Mouse (Mus musculus) lung, postnatal 36 days (tissue): Measurements from ENCODE around the gene Lin7a.

ENCODE experiments used
- DNase-seq: peaks from one replicate; pipeline ENCODE4 v3.0.0; 2022; ENCODE audit warnings: mixed read lengths

Gene Lin7a

DNA sequence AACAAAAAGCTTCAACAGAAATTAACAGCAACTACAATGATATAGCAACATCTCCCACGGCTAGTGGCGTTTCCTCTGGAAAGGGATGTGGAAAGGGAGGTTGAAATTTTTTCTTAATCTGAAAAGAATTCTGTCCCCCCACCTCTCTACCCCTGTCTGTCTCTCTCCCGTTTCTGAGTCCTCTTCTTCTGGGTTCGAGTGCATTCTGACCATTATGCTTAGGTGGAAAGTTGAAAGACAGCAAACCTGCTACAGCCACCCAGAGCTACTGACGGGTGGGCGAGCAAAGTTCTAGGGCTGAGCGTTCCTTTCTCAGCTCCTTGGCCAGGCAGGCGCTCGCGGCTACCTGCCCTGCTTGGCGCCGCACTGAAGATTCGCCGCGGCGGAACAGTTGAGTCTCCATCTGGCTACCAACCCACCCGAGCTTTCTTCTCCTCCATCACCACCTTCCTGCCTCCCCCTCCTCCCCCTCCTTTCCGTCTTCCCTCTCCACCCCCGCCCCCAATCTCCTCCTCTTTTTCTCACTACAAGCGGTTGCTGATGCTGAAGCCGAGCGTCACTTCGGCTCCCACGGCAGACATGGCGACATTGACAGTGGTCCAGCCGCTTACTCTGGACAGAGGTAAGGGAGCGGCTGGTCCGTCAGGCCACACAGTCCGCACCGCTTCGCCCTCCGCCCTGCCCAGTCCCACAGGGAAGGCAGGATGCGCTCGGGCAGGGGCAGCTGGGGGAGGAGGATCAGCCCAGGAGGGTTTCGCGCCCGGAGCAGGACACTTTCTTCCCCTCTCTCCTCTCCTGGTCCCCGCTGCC is at the start of gene Lin7a:
Gene Lin7a (plus strand): TSS at position 366 of the 810 bp plus-strand sequence.
- no peak for DNase-seq

DNA sequence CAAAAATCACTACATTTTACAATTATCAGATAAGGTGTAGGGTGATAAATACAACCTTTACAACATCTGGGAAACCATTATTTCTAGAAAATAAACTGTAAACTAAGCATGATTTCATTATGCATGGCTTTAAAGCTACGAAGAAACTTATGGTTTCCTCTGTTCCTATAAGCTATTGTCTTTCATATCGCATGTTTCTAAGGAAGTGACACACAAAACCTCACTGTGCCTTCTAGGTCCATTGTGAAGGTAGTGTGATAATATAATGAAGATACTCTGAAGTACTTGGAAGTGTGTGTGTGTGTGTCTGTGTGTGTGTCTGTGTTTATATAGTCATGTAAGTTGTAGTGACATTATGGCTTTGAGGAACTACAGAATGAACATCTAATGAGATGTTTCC is 49.8 kb upstream of the Lin7a start:
- DNase-seq: no peak

DNA sequence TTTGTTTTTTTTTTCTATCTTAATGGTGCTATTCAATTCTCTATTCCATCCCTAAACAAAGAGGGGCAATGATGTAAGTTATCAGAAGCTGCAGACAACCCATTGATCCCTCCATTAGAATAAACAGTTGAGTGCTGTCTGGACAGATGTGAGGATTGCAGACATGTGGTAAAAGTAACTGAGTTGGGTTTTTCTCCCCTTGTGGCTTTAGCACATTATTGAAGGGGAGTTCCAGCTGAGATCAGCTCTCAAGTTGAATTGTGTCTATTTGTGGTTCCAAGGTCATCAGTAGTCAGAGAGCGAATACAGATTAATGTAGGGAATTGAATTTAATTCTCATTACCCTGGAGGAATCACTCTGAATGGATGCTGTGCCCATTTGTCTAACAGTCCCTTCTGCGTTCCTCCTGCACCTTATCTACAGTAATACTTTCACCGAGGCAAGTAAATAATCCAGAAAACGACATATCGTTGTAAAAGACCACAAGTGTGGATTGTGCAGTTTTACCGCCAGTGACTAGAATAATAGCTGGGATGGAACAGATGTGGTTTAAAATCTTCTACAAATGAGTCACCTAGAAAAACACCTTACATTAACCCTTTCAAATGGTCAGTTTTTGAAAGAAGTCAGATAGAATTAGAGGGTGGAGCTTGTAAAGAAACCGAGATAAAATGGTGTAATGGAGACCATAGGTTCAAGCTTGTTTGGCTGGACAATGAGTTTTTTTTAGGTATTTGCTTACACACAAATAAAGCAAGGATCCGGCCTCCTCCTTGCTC is 48.9 kb upstream of the Lin7a start:
- no peak for DNase-seq

DNA sequence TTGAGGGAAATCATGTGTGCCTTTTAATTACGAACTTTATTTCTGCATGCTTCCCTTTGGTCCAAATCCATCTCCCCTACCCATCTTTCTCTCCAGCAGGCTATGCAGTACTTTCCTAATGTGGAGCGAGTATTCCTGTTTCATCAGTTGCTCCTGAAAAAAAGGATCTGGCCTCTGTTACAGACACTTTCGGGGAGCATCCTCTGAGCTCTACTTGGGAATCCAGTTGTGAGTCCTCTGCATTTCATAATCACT is 48.4 kb upstream of the Lin7a start:
- no peak for DNase-seq

DNA sequence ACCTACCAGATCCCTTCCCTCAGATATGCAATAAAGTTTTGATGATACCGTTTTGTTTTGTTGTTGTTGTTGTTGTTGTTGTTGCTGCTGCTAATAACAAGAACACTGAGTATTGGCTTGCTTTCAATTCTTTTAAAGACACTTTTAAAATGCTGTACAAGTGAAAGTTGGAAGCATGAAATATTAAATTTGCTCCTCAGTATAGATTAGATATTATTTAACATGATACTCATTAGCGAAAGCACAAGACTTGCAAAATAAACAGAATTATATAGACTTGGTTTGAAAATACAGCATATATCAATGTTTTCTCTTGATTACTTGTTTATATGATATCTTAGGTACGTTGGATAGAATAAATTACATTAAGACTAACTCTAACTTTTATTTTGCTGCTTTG is 47.7 kb upstream of the Lin7a start:
- no peak for DNase-seq

DNA sequence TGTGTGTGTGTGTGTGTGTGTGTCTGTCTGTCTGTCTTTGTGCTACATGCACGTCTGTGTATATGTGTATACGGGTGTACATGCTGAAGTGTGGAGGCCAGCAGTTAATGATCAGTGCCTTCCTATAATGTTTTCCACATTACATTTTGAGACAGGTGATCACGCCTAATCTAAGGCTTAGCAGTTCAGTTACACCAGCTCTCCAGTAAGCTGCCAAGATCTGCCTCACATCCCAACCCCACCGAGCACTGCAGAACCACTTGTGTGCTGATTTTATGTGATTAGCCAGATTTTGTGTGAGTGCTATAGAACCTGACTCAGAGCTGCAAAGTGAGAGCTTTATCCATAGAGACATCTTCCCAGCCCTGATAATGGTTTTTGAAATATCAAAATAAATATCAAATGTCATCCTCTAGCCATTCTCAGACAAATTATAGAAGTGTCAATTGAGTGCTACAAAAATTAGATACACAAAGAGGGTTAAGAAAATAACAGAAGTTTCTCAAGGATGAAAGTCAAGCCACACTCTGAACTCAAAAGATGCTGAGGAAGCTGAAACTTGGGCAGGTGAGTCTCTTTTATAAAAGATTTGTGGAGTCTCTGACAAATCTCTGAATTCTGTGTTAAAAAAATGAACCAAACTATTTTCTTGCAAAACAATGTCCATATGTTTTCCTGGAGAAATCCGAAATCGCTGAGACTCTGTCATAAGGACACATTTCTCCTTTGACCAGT is 46.7 kb upstream of the Lin7a start:
- no peak for DNase-seq

DNA sequence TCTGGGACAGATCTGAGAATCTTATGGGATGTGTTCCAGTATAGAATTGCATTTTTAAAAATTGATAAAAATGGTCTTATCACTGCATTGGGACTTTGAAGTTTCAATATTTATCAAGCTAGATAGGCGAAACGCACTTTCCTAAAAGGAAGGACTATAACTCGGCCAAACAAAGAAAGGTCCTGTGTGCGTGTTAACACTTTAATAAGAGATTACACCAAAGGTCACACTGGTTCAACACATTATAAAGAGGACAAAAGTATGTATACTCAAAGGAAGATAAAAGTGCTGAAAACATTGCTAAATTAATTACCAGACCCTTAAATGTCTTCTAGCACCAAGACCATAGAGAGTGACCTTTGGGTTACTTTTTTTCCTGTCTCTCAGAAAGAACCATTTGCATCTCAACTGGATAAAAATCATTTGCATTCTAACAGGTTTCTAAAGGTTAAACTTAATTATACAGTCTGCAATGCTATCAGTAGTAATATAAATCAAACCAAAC is 46.1 kb upstream of the Lin7a start:
- DNase-seq: no peak

DNA sequence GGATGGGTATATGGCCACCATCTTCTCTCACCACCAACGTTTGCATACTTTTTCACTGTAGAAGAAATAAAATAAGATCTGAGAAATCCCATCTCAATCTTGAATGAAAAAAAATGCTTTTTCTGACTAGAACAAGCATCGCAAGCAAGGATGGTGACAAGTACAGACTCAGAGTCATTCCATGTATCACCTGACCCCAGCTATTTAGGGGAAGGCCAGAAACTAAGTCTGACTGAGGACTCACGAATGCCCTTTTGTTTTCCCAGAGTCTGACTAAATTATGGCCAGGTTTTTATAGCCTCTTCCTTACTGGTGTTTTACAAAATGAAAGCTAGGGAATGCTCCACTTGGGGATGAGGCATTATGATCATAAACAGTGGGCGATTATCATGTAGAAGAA is 45.6 kb upstream of the Lin7a start:
- no peak for DNase-seq

DNA sequence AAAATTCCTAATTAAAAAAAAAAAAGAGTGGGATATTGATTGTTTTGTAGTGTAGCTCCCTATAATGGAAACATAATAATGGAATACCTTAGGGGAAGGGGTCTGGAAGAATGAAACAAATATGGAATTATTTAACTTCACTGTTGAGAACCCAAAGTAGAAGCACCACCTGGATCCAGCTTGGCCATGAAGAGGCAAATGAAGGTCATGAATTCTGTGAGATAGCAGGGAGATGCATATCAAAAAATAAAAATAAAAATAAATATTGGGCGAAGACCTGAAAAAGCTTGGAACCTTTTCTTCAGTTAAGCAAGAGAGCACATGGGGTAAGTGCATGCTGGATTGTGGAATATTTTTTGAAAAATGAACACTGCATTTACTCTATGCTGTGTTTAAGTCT is 43.6 kb upstream of the Lin7a start:
- no peak for DNase-seq

DNA sequence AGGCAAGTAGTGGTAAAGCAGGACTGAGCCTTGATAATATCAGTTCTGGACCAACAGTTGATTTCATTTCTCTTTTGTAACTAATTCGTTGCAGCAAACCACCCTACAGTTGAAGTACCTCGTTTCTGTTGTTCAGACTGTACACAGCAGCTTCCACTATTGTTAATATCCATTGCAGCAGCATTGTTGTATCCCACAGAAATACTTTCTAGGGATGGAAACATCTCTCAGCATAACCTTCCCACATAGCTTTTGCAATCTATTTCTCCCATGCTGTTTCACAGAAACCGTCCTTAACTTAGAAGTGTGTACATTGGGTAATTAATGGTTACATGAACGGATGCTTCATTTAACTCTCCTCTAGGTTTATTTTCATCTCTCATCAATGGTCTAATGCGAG is 42.7 kb upstream of the Lin7a start:
- DNase-seq: no peak

DNA sequence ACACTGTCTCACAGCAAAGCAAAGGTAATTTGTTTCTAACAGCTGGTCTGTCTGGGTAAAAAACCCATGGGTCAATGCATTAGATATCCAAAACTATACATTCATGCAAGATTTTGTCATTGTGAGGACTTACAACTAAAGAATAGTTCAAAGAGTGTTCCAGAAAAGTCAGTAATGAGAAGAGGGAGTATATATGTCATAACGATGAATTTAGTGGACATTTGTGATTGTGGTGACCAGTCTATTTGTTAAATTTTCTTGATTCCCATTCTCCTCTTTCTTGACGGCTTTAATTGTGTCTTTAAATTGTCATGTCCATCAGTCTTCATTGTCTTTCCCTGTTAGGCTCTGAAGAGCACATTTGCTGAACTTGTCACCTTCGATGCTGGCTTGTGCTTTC is 42.1 kb upstream of the Lin7a start:
- no peak for DNase-seq

DNA sequence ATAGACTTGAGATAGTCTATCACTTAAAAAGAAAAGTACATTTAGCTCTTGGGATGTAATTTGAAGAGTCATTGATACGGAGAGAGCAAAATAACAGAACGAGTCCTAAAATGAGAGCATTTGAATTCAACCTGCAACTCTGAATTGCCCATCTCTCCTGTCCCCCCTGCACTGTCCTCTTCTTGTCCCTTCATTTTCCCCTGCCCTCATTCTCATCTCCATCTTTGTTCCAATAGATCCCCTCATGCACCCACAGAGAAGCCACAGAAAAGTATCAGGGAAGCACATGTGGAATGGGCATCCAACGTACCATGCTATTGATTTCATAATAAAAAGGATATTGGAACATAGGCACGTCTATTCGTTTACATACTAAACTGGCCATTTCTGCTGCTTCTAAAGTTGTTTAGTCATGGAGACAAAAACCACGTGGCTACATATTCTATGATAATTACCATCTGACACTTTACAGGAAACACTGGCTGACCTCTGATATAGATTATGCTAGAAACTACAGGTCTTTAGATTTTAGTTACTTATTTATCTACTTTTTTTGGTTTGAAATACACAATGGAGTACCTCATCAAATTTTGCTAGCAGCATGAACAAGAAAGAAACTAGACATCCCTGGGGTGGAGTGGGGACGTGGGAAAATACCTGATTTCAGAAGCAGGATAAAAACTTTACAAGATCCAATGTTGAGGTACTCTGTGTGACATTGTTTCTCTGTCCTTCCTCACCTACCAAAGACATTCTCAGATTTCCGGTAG is 41.2 kb upstream of the Lin7a start:
- DNase-seq: no peak

DNA sequence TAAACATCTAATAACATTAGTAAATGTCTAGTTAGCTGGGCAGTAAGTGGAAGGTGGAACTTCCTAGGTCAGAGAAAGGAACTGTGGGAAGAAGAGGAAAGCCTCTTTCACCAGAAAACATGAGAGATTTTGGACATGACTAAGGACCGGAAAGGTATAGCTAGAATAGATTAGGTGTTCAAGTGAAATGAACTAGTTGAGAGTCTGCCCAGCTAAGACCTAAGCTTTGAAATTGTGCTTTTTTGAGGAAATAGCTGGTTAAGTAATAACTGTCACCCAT is 40.7 kb upstream of the Lin7a start:
- no peak for DNase-seq

DNA sequence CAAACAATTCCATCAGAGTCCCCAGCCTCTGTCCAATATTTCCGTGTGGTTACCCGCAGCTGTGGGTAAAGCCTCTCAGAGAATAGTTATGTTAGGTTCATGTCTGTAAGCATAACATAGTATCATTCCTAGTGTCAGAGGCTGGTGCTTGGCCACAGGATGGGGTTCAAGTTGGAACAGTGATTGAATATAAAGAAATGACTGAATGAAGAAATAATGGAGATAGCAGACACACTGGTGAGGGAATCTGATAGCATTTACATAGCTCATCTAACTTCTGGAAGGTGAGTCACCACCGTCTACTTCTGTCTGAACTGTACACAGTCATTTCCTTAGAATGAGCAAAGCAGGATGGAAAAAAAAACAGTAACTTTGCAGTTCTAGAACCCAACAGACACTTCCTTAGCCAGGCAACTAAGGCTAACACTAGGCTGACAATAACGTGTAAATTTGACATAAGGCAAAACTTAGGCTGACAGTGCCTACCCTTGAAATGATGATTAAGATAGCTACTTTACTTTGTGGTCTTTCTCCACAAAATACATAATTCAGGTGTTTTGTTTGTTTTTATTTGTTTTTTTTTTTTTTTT is 40.0 kb upstream of the Lin7a start:
- no peak for DNase-seq

DNA sequence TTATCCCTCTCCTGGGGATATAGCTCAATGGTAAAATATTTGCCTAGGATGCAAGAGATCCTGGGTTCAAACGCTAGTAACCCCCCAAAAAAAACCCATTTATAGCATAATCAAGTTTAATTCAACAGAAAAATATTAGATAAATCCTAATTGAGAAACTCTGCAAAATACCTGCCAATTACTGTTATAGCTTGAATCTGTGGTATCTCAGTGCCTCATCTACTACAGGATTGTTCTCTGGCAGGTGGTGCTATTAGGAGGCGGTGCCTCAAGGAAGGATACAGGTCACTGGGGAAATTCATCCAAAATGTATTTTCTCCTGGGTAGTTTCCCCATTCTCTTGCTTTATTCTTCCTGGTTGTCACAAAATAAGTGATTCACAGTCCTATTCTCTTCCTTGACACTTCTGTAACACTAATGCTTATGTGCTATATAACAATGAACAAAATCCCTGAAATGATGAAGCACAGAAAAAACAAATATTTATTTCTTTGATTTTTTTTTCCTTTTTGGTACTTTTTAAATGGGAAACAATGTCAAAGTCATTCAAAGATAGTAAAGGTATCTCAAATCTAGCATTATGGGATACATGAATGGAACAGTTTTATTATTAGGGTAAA is 38.9 kb upstream of the Lin7a start:
- DNase-seq: no peak

DNA sequence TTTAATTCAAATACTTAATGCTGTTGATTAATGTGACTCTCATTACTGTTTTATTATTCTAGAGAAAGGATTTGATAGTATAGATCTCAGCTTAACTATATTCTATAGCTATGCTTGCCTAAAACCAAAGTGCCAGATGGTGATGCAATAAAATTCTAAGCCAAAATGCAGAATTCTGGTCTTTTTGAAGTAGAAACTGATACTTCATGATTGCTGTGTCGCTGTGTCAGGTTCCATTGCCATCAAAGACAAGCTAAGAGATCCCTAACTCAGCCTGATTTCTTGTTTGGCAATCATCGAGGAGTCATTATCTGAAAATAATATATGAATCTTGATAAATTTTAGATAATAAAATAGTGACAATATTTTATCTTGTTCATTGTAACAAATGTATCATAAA is 38.3 kb upstream of the Lin7a start:
- no peak for DNase-seq

DNA sequence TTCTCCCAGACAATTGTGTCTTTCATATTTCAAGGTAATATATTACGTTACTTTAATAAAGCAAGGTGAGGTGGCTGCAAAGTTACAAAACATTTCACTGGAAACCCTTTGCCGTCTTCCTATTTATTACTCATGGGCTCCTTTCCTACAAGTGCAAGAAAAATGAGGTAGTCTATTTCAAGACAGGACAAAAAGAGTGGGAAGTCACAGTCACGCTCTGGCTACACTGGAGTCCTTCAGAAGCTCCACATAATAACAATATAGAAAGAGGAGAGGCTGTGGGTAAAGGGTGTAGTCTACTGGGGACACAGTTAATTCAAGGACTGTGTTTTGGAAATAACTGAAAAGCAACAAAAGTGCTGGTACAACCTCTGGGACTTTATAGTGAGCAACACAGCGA is 37.7 kb upstream of the Lin7a start:
- no peak for DNase-seq

DNA sequence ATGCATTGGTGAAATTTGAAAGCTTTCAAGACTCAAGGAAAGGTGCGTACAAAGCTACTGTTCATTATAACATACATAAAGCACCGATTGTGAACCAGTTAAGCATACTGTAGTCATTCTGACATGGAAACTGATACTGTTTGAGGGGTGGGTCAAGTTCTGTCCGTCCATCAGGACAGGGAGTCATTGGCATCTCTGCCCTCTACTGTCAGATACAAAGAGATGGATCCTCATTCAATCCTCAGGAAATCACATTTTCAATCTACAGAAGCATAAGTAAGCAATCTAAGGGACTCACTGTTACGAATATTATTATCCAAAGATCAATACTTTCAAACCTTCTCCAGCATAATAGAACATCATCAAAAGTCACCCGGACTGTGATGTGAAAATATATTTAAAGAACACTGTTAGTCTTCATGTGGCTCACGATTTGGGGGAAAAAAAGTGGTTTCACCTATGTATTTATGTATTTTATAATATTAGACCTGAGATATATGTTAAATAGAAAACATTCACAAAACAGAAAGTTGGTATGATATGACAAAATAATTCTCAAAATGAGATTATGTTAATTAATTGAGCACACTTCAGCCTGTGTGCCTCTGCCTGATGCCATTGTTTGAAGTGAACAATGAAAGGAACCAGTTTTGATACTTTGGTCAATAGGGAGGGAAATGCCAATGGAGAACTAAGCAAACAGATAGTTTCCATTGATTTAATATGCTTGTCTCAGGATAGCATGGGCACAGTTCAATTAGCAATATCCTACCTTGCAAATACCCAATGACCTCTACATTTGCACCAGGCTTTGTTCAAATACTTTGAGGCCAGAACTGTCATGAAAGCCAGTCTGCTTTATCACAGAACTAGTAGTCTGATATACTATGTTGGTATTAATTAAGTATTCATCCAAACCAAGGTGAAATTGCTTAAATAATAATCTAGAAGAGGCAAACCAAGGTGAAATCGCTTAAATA is 36.8 kb upstream of the Lin7a start:
- DNase-seq: no peak

DNA sequence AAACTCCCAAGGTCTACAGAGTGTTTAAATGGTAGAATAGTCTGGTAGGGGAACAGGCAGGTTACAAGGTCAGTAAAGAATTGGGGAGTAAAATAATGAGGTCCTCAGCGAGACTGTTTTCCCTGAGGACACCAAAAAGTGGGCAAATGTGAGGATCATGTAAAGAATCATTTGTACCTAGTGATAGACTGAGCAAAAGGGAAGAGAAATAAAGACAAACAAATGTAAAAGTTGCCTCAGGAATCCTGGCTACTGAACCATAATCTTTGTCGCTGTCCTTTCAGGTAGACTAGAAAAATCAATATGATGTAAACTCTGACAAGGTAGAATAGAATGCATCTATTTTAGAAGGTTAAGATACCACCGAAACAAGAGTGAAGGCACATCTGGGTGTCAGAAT is 36.0 kb upstream of the Lin7a start:
- no peak for DNase-seq

DNA sequence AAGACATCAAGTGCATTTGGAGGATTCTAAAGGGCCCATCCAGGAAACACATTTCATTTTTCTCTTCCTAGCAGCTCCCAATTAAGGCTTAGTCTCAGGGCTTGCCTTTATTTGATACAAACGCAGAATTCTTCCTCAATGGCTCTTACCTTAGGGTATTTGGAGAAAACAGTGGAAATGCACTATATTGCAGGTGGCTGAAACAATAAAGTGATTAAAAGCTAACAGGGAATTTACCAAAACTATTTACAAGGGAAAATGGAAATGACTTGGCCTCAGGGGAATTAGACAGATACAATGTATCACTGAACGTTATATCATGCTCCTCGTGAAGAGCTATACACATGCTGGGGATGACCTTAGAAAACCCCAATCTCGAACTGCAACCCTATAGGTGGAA is 35.3 kb upstream of the Lin7a start:
- no peak for DNase-seq

DNA sequence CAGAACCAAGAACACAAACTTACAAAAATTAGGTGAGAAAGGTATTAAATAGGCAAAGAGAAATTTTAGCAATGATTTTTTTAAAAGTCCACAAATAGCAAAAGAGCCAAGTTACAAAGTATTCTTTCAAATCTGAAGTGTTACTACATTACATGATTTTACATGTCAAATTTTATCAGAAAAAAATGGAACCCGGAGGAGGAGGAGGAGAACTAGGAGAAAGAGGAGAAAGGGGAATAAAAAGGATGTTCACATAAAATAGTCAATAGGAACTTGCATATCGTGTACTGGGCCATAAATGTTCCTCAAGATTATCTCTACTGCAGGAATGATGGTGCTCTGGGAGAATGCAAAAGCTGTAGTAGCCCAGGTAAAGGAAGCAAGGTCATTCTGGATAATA is 34.4 kb upstream of the Lin7a start:
- DNase-seq: no peak
